Mouse (Mus musculus): ENCODE data around the gene Ttc8.

- TF ChIP-seq ZC3H11A (IDR thresholded peaks at IDR 0.05; ENCODE audit: borderline replicate concordance, low read depth, low read length): no peak
- TF ChIP-seq ZNF384 (IDR thresholded peaks at IDR 0.05; ENCODE audit: low read depth, low read length): no peak
Observed at GRCm38 (mm10) chr12:98872836-98873235, 47.5 kb upstream of the Ttc8 start.
